Mouse (Mus musculus) thymus, adult 2 months (tissue): ENCODE results near the gene Hpd. TPM values are rescaled to one million over a fixed set of nuclear protein-coding genes. Genes with fewer than 3 reads are reported as not detected.

ENCODE experiments used
- DNase-seq: peaks from one replicate; pipeline ENCODE4 v3.0.0; 2021
- H3K27ac ChIP-seq: fragments of 200-500 bp; 2 replicates; pipeline ENCODE4 v1.5.1; 2012; ENCODE audit warnings: low read length, control low read depth; ENCODE audit not compliant: control insufficient read depth, insufficient read depth
- H3K27me3 ChIP-seq: fragments of 200-500 bp; 2 replicates; pipeline ENCODE4 v1.6.1; 2012; ENCODE audit warnings: mild to moderate bottlenecking, low read length, moderate library complexity, mixed read lengths; ENCODE audit not compliant: control insufficient read depth, insufficient read depth
- H3K36me3 ChIP-seq: fragments of 200-500 bp; 2 replicates; pipeline ENCODE4 v1.6.1; 2012; ENCODE audit warnings: mild to moderate bottlenecking, low read length, moderate library complexity; ENCODE audit not compliant: control insufficient read depth, insufficient read depth
- H3K4me1 ChIP-seq: fragments of 200-500 bp; replicated peaks from 2 replicates; pipeline ENCODE4 v1.6.1; 2012; ENCODE audit warnings: low read length; ENCODE audit not compliant: control insufficient read depth, insufficient read depth
- H3K4me3 ChIP-seq: fragments of 200-500 bp; 2 replicates; pipeline ENCODE4 v1.5.1; 2012; ENCODE audit warnings: mild to moderate bottlenecking, low read length, control low read depth, moderate library complexity; ENCODE audit not compliant: control insufficient read depth, insufficient read depth
- CTCF ChIP-seq: fragments of 200-500 bp; IDR thresholded peaks from 2 replicates; pipeline ENCODE4 v1.5.1; 2012; ENCODE audit warnings: mild to moderate bottlenecking, control low read depth, low read length, moderate library complexity, borderline replicate concordance; ENCODE audit not compliant: control insufficient read depth, poor library complexity, insufficient read depth; ENCODE audit errors: extremely low read depth
- POLR2A ChIP-seq: fragments of 200-500 bp; IDR thresholded peaks from 2 replicates; pipeline ENCODE4 v1.6.1; 2012; ENCODE audit warnings: mild to moderate bottlenecking, low read length, control low read depth, moderate library complexity; ENCODE audit not compliant: control insufficient read depth, poor library complexity, insufficient read depth; ENCODE audit errors: extremely low read depth
- WGBS: fragments of 180-500 bp; shearing (Covaris S2); methylation state at CpG from one replicate; pipeline ENCODE4 v1.1.7; 2018; 5-methylcytosine and 5-hydroxymethylcytosine counted together
- polyA plus RNA-seq: library from polyadenylated mRNA; depleted of rRNA; stranded (reverse); fragments of >200 nt; gene quantifications from 2 replicates; pipeline ENCODE4 v1.2.3, GENCODE M21; 2012

The Hpd gene
- polyA plus RNA-seq, 1 experiment, result 1.5 TPM

DNA sequence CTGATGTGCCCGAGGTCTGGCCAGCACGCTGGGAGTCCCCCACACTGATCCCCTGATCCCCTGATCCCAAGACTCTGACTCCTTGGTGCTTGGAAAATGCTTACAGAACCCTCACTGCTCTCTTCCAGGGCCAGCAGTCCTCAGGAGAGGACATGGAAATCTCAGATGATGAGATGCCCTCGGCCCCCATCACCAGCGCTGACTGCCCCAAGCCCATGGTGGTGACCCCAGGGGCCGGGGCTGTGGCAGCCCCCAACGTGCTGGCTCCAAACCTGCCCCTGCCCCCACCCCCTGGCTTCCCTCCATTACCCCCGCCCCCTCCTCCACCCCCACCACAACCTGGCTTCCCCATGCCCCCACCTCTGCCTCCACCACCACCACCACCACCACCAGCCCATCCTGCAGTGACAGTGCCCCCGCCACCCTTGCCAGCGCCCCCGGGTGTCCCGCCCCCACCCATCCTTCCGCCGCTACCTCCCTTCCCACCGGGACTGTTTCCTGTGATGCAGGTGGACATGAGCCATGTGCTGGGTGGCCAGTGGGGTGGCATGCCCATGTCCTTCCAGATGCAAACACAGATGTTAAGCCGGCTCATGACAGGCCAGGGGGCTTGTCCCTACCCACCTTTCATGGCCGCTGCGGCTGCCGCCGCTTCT, 30.7 kb downstream of the Hpd start:
- Histone ChIP-seq H3K4me3 (0 out of 2 replicates have a peak overlapping the region, but pooled peaks have one; percentile 71), H3K27ac (peak overlapping the region; percentile 100)
- DNase-seq, result no peak

DNA sequence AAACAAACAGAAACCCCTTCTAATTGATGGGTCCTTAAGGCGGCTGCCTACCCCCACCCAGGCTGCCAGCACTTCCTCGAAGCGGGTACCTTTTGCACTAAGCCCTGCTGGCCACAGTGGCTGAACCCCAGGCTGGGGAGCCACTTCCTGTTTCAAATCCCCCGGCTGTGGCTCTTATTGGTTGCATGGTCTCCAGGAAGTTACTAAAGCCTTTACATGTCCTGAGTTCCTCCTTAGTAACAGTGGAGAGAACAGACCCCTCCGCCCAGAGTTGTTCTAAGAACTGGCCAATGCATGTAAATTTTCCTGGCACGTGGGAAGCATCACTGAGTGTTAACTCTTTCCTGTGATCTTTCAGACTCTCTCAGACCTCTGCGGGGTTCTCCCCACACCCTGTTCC, 31.4 kb downstream of the Hpd start:
- 4% methylated on average over 7 of the region's 7 CpGs for WGBS
- H3K4me3 ChIP-seq, result peak overlapping the region; percentile 71
- H3K27ac ChIP-seq, result peak overlapping the region; percentile 100
- H3K27me3 ChIP-seq, result no peaks in the 10 kb centered on the region
- peaks cover 39% of the 10 kb centered on the region for H3K36me3 ChIP-seq
- peaks cover 56% of the 10 kb centered on the region for H3K4me1 ChIP-seq
- peak; percentile 79 for DNase-seq
- TF ChIP-seq CTCF (0 out of 2 replicates have a peak, but pooled peaks have one; percentile 16), POLR2A (peak; percentile 56; the same call in 1 of the 2 replicates)

More for the DNA sequence above, 30.7 kb downstream of the Hpd start:
- 90% methylated on average over 19 of the region's 19 CpGs for WGBS
- TF ChIP-seq CTCF (no peak), POLR2A (no peak)
- H3K36me3 ChIP-seq, result peaks cover 38% of the 10 kb centered on the region
- no peaks in the 10 kb centered on the region for H3K27me3 ChIP-seq
- peaks cover 51% of the 10 kb centered on the region for H3K4me1 ChIP-seq

DNA sequence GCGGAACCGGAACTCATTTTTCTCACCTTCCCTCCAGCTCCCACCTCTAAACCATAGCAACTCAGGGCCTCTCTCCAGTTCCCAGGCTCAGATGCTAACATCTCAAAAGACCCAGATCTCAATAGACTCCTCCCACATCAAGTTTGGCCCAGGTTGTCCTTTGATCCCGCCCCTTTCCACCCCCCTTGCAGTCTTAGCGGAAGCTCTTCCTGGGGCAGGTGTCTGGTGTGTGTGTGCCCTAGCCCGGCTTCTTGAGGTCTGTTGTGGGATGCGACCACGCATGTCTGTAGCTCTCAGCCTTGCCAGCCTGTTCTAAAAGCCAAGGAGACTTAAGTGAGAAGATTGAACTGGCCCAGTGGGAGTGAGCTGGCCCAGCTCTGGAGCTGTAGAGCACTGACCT, 31.9 kb downstream of the Hpd start:
- Histone ChIP-seq H3K36me3 (peaks cover 39% of the 10 kb centered on the region), H3K4me3 (peak overlapping the region; percentile 71), H3K4me1 (peaks cover 59% of the 10 kb centered on the region), H3K27ac (peak overlapping the region; percentile 100), H3K27me3 (no peaks in the 10 kb centered on the region)
- 0% methylated on average over 7 of the region's 7 CpGs for WGBS
- TF ChIP-seq CTCF, result no peak
- TF ChIP-seq POLR2A, result no peak
- peak; percentile 88 for DNase-seq

DNA sequence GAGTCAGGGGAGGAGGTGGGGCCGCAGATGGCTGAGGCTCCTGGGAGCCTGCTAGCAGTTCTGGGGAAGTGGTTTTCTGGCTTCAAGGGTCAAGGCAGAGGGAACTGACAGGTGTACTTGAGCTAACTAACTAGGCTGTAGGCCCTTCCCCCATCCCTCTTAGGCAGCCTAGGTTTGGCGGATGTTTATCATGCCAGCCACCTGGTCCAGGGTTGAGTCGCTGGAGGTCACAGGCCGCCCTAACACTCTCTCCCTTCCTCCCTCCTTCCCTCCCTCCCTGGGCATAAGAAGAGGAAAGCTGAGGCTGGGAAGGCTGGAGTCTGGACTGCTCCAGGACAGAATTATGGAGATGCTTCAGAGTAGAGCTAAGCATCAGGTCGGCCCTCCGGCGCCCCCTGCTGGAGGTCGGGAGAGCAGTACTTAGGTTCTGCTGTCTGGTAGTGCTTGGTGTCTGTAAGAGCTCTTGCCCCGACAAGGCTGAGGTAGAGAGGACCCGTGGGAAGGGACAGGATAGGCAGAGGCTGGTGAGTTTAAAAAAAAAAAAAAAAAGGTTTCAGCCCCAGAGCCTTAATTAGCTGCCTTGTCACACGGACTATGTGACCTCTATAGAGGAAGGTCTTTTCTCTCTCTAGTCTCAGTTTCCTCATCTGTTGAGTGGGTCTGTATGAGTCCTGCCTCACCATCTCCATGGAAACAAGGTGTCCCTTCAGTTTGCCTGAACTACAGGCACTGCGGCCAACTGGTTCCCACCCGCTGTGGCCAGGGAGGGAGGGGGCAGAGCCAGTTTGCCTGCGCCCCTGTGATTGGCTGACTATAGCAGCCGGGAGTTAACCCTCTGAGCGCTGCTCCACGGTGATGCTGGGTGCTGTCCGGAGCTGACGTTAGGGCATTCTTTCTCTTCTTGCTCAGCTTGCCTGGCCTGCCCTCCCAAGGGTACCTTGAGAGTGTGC, 32.8 kb downstream of the Hpd start:
- Histone ChIP-seq H3K36me3 (peaks cover 39% of the 10 kb centered on the region), H3K27me3 (no peaks in the 10 kb centered on the region), H3K4me1 (peaks cover 66% of the 10 kb centered on the region), H3K27ac (peak overlapping the region; percentile 100), H3K4me3 (peak overlapping the region; percentile 71)
- DNase-seq, result peak; percentile 89
- 1% methylated on average over 19 of the region's 19 CpGs for WGBS
- TF ChIP-seq CTCF (peak; percentile 97), POLR2A (peak; percentile 15; the same call in 1 of the 2 replicates)

DNA sequence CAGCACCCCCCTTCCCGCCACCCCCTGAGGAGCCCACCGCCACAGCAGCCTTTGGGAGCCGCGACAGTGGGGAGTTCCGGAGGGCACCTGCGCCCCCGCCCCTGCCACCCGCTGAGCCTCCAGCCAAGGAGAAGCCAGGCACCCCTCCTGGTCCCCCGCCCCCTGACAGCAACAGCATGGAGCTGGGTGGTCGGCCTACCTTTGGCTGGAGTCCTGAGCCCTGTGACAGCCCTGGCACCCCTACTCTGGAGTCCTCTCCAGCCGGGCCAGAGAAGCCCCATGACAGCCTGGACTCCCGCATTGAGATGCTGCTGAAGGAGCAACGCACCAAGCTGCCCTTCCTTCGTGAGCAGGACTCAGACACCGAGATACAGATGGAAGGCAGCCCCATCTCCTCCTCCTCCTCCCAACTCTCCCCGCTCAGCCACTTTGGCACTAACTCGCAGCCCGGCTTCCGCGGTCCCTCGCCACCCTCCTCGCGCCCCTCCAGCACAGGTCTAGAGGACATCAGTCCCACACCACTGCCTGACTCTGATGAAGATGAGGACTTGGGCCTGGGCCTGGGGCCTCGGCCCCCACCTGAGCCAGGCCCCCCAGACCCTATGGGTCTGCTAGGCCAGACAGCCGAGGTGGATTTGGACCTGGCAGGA, 34.3 kb downstream of the Hpd start:
- no peak for TF ChIP-seq POLR2A
- no peak for TF ChIP-seq CTCF
- H3K27me3 ChIP-seq, result no peaks in the 10 kb centered on the region
- H3K36me3 ChIP-seq, result peaks cover 35% of the 10 kb centered on the region
- no peak overlapping the region for H3K4me3 ChIP-seq
- peak overlapping the region; percentile 100 for H3K27ac ChIP-seq
- 95% methylated on average over 25 of the region's 25 CpGs for WGBS
- H3K4me1 ChIP-seq, result peaks cover 75% of the 10 kb centered on the region
- DNase-seq, result no peak

DNA sequence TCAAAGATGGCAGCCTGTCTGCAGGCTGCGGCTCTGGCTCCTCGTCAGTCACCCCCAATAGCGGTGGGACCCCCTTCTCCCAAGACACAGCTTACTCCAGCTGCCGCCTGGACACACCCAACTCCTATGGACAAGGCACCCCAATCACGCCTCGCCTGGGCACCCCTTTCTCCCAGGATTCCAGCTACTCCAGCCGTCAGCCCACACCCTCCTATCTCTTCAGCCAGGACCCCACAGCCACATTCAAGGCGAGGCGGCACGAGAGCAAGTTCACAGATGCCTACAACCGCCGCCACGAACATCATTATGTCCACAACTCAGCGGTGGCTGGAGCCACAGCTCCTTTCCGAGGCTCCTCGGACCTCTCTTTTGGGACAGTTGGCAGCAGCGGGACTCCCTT, 35.0 kb downstream of the Hpd start:
- Histone ChIP-seq H3K4me1 (peaks cover 69% of the 10 kb centered on the region), H3K27ac (no peak overlapping the region), H3K27me3 (no peaks in the 10 kb centered on the region), H3K36me3 (peaks cover 34% of the 10 kb centered on the region), H3K4me3 (no peak overlapping the region)
- no peak for DNase-seq
- 95% methylated on average over 17 of the region's 17 CpGs for WGBS
- no peak for TF ChIP-seq CTCF
